Mouse (Mus musculus): Measurements from ENCODE around the gene Tfb1m.

Gene Tfb1m

DNA sequence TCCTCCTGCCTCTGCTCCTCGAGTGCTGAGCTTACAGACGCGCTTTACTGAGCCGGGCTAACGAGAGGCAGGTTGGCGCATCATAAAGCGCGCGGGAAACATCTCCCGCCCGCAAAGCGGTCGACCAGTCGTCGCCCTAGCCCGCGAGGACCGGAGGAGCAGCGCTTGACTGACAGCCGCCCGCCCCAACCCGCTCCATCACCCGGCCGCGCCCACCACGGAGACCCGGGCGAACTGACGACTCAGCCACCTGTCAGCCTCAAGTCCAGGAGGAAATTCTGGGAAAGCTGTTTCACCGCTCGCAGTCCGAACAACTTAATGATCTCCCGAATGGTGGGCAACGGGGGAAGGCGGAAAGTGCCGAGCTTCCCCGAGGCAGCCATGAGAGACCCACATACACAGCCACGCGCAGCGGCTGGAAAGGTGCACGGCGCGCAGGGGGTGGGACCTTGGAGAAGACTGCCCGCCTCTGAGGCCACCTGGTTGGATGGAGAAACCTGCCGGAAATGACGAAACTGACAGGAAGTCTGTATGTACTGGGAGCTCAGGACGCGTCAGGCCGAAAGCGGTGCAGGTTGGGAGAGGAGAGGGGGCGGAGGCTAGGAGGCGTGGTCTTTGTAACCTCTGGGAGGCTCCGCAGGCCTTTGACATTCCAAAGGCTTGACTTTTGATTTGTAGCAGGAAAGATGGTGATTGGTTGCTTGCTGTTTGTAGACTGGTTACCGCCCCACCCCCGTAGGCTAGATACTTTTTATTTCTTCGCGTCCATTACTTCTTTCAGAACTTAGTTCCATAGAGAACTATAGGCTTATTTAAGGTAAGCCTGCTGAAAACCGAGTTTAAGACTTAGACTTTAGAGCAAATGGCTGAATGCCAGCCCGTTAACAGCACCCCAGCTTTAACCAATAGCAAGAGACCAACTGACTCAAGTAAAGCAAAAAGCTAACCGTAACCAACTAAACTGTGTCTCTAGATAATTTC lies at the start of gene Tfb1m:
TSS of gene Tfb1m (minus strand) at position 451 of the 981 bp plus-strand sequence.
- DNase-seq = peak; percentile 99

- peak; percentile 26 for DNase-seq
These were observed 45.5 kb upstream of the Tfb1m start for GRCm38 (mm10) chr17:3602954-3603672.

DNA sequence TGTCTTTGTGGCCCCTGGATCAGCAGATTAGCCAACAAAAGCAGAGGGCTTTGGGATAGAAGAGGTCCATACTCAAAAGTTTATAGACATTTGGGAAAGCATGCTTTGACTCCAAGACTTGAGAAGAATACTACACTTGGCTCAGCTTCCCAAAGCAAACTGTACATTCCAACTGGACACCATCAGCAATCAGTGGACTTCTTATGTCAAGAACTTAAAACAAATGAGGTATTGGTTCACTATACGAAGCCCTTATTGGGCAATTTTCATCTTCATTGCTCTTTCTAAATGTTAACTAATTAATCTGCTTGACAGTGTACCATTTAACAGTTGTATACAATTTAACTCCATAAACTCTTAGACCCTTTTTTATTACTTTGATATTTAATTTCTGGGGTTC lies 40.8 kb upstream of the Tfb1m start:
- DNase-seq = no peak

- no peak for DNase-seq
These were observed 40.3 kb upstream of the Tfb1m start for GRCm38 (mm10) chr17:3597866-3598265.

GRCm38 (mm10) chr17:3597130-3597529 lies 39.5 kb upstream of the Tfb1m start:
- no peak for DNase-seq

DNA sequence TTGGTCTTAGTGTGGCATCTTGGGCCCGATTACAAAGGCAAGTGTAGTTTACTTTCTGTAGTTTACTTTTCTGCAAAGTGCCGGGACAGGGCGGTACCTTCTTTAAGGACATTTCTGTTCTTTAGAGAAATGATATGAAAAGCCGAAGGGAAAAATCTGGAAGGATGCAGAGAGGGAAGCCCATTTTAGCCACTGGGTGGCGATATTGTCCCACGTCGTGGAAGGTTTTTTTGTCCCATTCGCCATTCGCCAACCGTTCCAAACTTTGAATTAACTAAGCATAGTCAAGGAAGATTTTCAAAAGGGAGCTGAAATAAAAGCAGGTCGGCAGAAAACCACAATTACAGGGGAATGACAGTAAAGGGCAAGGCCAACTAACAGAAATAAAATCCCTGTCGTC lies 13.3 kb upstream of the Tfb1m start:
- DNase-seq = peak; percentile 69

DNA sequence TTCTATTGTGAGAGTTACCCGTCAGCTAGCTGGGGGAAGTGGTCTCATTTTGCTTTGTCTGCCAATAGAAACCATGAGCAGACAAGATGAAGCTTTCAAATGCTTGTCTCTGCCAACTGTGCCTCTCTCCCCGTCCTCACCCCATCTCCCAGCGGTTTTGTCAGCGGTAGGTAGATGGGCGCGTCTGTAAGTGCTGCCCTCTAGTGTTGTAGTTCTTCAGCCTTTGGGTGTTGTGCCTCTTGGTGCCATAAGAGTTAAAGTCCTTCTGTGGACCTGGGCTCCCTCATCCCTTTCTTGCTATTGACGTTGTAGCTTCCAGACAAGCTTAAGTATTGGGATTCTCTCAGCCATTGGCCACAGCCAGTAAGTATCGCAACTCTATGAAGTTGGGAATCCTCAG lies 4.8 kb upstream of the Tfb1m start:
- no peak for DNase-seq

DNA sequence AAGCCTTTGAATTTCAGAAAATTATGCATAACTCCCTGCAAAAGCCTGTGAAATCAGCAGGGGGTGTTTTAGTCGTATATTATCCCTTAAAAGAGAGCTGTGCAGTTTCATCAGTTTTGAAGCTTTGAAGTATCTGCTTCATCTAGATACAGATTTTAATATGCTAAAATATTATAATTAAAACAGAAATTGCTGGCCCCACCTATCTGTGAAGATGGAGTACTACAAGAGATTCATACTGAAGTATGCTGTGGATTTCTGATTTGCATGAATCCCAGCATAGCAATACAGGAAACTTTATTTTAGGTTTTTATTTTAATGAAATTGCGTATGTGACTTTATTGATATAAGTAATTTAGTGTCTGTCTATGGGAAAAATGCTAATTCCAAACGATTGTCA lies 3.0 kb upstream of the Tfb1m start:
- DNase-seq = no peak

- no peak for DNase-seq
These were observed 832 bp upstream of the Tfb1m start for GRCm38 (mm10) chr17:3558356-3558870.

DNA sequence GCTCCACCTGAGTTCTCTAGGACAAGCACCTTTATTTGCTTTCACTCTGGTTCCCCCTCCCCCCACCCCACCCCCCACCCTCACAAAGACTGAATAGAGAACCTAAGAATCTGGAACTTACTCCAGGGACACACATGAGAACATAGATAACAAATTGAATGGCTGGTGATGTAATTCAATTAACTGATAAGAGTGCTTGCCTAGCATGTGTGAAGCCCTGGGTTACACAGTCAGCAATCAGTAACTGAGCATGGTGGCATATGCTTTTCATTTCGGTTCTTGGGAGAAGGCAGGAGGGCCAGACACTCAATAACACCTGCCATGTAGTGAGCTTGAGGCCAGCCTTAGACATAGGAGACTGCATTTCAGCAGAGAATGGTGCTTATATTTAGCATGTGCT lies 1.3 kb downstream of the Tfb1m start:
- no peak for DNase-seq

GRCm38 (mm10) chr17:3547725-3548124 lies 9.9 kb downstream of the Tfb1m start:
- DNase-seq = no peak

DNA sequence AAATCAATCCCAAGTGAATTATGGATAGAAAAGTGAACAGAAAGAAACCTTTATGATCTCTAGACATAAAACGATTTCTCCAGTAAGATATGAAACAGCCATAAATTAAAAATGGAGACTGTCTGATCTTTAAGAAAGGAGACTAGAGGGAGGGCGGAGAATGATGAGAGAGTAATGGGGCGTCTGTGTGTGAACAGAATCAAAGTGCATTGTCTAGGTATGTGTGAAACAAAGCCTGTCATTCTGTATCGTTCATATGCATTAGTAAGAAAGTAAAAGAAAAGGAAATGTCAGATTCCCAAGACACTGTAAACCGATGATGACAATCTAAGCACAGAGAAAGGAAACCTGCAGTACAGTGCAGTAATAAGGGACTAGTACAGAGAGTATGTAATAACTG lies 16.5 kb downstream of the Tfb1m start:
- no peak for DNase-seq

GRCm38 (mm10) chr17:3540304-3540703 lies 17.3 kb downstream of the Tfb1m start:
- DNase-seq = no peak

- peak; percentile 28 for DNase-seq
These were observed 24.2 kb downstream of the Tfb1m start for GRCm38 (mm10) chr17:3533425-3533824.

DNA sequence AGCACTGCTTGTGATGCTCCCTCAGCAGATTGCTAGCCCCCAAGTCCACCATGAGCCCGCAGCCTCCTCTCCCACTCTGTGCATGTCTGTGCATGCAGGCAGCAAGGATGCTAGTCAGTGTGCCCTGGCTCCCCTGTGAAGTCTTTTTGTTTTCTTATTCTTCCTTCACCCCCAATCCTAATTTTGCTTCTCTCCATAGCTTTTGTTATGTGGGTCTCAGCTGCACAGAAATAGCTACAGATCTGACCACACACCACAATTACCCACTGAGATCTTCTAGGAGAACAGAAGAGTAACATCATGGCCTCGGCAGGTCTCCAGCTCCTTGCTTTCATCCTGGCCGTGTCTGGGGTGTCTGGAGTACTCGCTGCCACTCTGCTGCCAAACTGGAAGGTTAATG lies 25.3 kb downstream of the Tfb1m start, which contains the start of gene Cldn20:
TSS of gene Cldn20 (plus strand) at position 301 of the 400 bp plus-strand sequence.
- no peak for DNase-seq

GRCm38 (mm10) chr17:3531641-3532040 lies 25.9 kb downstream of the Tfb1m start:
- DNase-seq = no peak

DNA sequence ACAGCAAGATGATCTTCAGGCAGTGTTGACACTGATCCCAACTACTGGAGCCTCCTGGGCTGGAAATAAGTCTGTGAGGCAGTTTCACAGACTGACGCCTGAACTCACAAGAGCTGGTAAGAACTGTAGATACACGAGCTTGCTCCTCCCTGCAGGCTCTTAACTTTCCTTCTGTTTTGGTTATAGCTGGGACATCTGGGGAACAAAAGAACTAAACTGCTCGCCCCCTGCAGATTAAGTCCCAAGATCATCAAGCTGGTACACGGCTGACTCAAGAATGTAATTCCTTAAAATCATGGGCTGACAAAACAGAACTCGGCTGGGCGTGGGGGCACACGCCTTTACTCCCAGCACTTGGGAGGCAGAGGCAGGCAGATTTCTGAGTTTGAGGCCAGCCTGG lies 27.0 kb downstream of the Tfb1m start:
- DNase-seq = no peak

GRCm38 (mm10) chr17:3529523-3529922 lies 28.1 kb downstream of the Tfb1m start:
- no peak for DNase-seq

GRCm38 (mm10) chr17:3527841-3528471 lies 29.6 kb downstream of the Tfb1m start:
- DNase-seq = no peak

DNA sequence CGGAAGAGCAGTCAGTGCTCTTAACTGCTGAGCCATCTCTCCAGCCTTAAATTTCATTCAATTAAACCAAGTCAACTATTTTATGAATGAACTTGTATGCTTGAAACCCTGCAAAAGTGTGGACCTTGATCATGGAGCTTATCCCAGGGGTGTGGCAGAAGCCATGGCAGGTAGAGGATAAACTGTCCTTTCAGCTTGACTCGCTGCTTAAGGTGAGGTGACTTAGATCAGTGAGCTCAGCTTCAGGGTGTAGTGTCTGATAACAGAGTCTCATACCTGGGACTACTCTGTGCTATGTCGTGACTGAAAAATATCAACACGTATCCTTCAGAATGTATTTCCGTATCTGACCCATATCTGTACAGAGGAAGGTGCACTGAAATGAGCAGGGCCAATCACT lies 37.2 kb downstream of the Tfb1m start:
- no peak for DNase-seq

GRCm38 (mm10) chr17:3516406-3516805 lies 41.2 kb downstream of the Tfb1m start:
- DNase-seq = no peak

DNA sequence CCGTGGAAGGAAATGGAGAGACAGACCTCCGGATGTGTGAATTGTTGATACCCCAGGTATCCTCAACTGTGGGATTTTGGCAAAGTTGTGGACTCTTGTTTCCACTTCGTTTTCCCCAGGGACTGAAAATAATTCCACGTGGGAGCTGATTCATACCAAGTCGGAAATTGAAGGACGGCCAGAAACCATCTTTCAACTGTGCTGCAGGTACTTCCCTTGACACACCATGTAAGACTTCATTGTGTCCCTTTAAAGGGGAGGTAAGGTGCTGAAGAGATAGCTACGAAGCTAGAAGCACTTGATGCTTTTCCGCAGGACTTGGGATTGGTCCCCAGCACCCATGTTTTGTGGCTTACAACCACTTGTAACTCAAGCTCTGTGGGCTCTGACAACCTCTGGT lies 41.7 kb downstream of the Tfb1m start:
- DNase-seq = no peak

GRCm38 (mm10) chr17:3514316-3514715 lies 43.3 kb downstream of the Tfb1m start:
- DNase-seq = no peak
